Mouse (Mus musculus) monocyte, adult 2 months (primary cell): ENCODE measurements around the gene Nol10.
"Not testable (repeated sequence)": the region's sequence is repeated elsewhere in the genome, so short reads cannot be mapped to it uniquely, and the experiment has no call there.

Experiments
- DNase-seq, 2 experiments: peaks; one replicate each; pipeline ENCODE4 v3.0.0; 2022; ENCODE audit warnings: low spot score in 2 of 2, low read depth in 1 of 2

Gene Nol10

DNA sequence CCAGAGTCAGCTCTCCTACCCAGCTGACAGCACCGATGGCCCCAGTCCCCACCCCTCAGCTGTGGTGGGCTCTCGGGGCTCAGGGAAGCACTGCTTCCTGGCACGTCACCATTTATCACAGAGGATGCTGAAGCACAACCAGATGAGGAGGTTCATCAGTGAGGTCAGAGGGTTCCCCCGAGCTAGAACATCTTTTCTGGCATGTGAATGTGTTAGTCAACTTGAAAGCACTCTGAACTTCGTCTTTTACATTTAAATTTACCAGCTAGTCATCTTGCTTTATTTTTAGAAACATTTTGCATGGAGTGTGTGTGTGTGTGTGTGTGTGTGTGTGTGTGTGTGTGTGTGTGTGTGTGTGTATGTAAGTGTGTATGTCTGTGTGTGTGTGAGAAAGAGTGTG, 105.7 kb downstream of the Nol10 start:
- DNase-seq: no peak

DNA sequence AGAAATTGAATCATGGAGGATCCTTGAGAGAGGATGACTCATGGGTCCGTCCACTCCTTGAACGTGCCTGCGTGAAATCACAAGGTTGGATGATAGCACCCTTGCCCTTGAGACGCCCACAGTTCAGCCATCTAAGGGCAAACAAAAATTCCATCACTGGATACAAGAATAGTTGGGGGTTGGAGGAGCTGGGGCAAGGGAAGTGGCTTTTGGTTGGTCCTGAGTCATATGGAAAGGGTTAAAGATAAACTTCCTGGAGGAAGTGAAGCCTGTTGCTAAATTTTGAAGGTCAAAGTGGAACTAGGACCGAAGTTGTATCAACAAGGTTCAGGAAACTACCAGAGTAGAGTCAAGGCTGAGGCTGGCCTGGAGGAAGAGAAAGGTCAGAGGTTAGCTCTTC, 106.8 kb downstream of the Nol10 start:
- DNase-seq: no peak

DNA sequence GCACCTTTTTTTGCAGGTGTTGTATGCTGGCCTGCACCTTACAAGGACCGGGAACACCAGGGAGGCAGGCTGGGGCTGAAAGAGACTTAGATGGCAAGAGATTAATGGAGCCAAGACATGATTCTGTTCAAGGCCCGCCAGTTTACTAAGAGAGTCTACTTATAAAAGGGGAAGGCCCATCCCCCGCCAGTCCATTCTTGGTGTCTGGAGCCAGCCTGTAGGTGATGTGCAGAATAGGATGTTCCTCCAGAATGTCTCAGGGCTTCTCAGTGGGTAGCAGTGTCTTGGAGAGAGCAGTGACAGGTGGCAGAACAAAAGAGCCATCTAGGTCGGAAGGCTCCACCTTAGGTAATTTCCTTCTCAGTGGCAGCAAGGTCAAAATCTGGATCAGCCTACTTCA, 111.0 kb downstream of the Nol10 start:
- not testable (repeated sequence) for DNase-seq

DNA sequence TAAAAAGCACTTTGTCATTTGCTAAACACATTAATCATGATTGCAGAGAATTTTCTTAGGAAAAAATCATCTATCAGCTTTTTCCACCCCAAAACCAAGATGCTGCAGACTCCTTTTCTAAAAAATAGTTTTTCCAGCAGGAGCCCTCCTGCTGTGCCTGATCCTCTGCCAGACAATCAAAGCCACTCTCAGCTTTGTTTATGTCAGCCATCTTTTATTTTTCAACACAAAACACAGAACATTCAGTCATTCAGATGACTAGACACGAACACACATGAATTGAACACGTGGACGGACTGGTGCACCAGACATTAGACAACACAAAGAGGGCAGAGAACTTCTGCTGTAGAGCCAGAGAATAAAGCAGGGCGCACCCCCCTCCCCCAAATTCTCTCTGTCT, 115.4 kb downstream of the Nol10 start:
- DNase-seq: no peak

DNA sequence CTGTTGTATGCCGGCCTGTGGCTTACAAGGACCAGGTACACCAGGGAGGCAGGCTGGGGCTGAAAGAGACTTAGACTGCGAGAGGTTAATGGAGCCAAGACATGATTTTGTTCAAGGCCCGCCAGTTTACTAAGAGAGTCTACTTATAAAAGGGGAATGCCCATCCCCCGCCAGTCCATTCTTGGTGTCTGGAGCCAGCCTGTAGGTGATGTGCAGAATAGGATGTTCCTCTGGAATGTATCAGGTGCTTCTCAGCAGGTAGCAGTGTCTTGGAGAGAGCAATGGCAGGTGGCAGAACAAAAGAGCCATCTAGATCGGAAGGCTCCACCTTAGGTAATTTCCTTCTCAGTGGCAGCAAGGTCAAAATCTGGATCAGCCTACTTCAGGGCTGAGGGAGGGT, 116.3 kb downstream of the Nol10 start:
- not testable (repeated sequence) for DNase-seq

DNA sequence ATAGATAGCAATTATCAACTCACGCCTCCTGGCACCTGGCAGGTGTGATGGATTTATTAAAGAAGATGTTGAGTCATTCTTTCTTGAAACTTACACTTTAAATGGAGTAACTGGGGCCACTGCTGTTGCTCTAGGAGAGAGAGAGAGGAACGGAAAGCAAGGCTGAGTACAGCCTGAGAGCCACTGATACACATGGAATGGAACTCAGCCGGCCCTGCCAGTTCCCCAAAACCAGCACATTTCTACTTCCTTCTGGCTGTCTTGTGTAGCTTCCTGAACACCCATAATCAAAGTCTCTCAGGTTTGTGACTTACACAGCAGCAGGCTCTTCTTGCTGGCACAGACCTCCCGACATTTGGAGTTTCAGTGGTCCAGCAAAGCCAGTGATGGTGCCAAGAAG, 118.5 kb downstream of the Nol10 start:
- DNase-seq: no peak

DNA sequence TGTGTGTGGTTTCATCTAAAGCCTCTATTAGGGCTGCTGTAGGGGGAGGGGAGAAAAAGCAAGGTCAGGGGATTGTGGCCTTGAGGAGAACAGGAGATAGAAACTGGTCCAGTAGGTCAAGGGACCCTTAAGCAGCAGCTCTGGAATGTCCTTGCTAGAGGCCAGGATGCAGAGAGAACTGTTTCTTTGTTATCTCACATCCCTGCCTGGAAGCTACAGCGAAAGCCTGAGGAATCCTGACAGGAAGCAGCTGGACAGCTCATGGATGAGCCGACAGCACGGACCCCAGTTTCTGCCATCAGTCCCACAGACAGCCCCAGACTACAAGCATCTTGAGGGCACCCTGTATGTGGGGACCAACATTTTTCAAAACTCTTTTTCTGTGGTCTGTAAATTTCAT, 120.1 kb downstream of the Nol10 start:
- no peak for DNase-seq

DNA sequence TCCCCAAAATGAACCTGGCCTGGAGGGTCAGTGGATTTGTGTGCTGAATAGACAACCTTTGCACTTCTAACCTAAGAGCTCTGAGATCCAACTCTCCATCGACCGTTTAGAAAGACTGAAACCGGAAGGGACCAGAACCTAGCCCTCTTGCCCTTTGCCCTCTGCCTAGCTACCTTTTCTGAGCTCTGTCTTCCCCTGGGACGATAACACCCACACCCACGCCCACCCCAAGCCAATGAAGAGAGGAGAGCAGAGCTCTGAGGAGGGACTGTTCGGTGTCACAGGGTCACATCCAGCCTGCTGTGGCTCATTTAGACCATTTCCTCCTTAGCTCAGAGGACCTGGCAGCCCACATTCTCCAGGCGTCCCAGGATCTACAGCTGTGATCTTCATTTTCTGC, 121.6 kb downstream of the Nol10 start:
- DNase-seq: no peak

DNA sequence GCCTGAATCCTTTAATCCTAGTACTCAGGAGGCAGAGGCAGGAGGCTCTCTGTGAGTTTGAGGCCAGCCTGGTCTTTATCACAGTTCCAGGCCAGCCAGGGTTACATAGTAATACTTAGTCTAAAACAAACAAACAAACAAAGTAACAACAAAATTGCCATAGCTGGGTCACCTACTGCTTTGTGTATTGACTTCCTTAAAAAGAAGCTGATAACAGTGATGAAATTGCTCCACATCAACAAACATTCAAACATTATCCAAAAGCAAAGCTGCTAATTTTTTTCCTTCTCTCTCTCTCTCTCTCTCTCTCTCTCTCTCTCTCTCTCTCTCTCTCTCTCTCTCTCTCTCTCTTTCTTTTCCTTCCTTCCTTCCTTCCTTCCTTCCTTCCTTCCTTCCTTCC, 122.3 kb downstream of the Nol10 start:
- not testable (repeated sequence) for DNase-seq

DNA sequence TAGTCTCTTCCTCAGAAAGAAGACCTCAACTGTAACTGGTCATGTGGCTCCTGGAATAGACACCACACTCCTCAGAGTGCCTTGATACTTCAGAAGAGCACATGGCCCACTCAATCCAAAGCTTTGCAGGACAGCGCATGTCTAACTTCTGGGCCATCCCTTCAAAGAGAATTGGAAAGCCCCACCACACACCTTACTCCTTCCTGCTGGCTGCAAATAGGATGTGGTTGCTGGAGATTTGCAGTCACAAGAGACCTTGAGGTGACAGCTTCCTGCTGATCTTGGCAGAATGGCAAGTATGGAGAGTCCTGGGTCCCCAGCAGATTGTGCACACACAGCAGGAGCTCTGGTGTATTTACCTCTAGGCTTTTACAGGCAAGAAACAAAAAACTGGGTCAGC, 123.1 kb downstream of the Nol10 start:
- DNase-seq: no peak

DNA sequence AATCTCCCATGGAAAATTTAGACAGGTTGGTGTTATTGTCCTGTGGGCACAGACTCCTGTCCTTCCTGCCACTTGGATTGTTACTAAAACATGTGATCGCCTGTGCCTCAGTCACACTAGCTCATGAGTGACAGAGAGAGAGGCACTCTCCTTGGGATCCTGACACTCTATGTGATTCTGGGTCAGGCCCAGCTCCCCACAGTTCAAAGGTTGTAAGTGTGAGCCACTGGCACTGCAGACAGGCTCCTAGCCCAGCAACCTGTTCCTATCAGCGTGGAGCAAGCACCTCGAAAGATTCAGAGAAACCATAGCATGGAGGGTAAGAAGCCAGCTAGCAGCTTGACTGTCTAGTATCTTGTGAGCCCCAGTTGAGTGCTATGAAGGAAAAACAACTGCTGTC, 124.9 kb downstream of the Nol10 start:
- no peak for DNase-seq

DNA sequence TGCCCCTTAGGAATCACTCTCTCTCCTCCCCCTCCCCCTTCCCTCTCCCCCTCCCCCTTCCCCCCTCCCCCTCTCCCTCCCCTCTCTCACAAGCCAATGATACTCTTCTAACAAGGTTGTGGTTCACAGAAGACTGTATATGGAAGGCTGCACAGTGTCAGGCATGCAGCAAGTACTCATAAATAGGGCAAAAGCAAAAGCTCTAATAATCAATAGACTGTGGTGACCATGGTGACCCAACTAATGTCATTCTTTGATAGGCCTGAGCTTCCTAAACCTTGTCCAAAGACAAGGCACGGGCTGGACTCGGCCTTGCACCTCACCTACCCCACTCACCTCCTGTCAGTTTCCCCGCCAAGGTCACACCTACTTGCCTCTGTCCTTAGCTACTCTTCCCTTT, 125.6 kb downstream of the Nol10 start:
- DNase-seq: no peak

DNA sequence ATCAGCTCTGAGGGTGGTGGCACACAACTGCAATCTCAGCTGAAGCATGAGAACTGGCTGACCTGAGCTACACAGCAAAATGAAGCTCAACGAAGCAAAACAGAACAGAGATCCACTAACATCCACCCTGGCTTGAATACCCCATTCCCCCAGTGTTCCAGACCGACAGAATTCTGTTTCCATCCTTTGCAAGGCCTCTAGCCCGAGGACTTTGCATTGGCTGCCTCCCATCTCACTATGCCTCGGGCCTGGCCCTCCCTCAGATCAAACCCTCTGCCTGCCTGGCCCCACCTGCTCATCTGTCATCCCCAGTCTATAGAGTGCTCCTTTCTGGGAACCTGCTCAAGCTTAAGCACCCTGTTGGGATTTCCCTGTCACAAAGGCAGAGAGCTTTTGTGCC, 126.4 kb downstream of the Nol10 start:
- no peak for DNase-seq

DNA sequence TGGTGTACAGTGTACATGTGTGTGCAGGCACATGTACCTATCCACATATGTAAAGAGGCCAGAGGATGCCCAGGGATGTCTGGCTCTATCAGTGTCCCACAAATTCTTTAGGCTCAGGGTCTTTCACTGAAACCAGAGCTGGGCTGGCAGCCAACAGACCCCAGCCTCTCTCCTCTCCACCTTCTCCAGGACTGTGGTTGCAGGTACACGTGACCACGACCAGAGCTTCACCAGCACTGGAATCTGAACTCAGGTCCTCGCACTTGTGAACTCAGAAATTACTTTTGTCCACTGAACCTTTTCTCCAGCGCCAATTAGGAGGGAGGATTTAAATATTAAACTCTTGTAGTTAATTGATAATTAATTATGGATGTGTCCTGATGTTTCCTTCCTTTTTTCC, 126.9 kb downstream of the Nol10 start:
- no peak for DNase-seq

DNA sequence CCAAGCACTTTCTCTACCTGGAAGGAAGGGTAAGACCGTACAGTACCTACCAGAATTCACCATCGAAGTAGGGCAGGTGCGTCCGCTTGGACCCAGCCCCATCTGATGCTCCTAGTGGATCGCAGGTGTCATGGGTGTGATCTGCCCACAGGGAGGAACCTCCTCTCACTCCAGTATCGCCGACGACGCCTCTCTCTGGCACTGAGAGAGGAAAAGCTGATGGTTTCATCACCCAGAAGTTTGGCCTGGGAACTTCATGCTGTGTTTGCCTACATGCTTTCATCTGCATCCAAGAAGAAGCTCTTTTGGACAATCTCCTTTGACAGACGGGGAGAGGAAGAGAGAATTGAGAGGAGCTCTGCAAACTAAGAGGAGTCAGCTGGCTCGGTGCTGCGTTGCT, 129.9 kb downstream of the Nol10 start:
- no peak for DNase-seq

DNA sequence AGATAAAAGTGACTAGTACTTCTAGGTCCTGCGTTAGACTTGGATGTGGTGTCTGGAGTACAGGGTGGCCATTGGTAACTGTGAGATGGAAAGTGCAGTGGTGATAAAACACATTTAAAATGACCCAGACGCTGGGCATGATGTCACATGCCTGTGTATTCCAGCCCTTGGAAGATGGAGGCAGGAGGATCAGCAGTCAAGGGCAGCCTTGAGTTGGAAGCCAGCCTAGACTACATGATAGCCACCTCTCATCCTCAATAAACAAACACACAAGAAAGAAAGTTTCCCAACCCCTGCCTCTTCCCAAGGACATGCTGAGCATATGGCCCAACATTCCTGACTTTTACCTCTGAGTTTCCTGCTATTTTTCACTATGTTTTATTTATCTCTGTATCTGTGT, 130.6 kb downstream of the Nol10 start:
- DNase-seq: no peak
